Mouse (Mus musculus) olfactory bulb, adult 2 months (tissue): ENCODE results near the gene Zfp12. TPM values are rescaled to one million over a fixed set of nuclear protein-coding genes. Genes with fewer than 3 reads are reported as not detected.

Source experiments
- H3K27ac ChIP-seq: fragments of 200-500 bp; 2 replicates; pipeline ENCODE4 v1.5.1; 2012; ENCODE audit warnings: low read depth, low read length; ENCODE audit not compliant: insufficient read depth
- H3K4me1 ChIP-seq: fragments of 200-500 bp; 2 replicates; pipeline ENCODE4 v1.6.1; 2012; ENCODE audit warnings: low read length; ENCODE audit not compliant: control insufficient read depth, insufficient read depth
- H3K4me3 ChIP-seq: fragments of 200-500 bp; 2 replicates; pipeline ENCODE4 v1.5.1; 2012; ENCODE audit warnings: mild to moderate bottlenecking, low read depth, low read length, moderate library complexity; ENCODE audit not compliant: insufficient read depth
- CTCF ChIP-seq: fragments of 200-500 bp; IDR thresholded peaks from 2 replicates; pipeline ENCODE4 v1.5.1; 2012; ENCODE audit warnings: low read depth, mild to moderate bottlenecking, low read length, moderate library complexity; ENCODE audit not compliant: insufficient read depth
- POLR2A ChIP-seq: fragments of 200-500 bp; IDR thresholded peaks from 2 replicates; pipeline ENCODE4 v1.6.1; 2012; ENCODE audit warnings: mild to moderate bottlenecking, low read depth, low read length, moderate library complexity; ENCODE audit not compliant: insufficient read depth
- WGBS: fragments of 180-500 bp; shearing (Covaris S2); methylation state at CpG from one replicate; pipeline ENCODE4 v1.1.7; 2018; 5-methylcytosine and 5-hydroxymethylcytosine counted together
- polyA plus RNA-seq: library from polyadenylated mRNA; stranded (reverse); fragments of >200 nt; gene quantifications from 2 replicates; pipeline ENCODE4 v1.2.4, GENCODE M21; 2012; ENCODE audit warnings: low replicate concordance; ENCODE audit not compliant: missing spikeins, insufficient read depth, insufficient read length

Gene Zfp12
- polyA plus RNA-seq, 1 experiment = not detected

GRCm38 (mm10) chr5:143294862-143295261 is 59.9 kb downstream of the Zfp12 start:
- Histone ChIP-seq H3K4me3 (no peak overlapping the region), H3K27ac (no peak overlapping the region), H3K4me1 (peaks cover 15% of the 10 kb centered on the region)
- TF ChIP-seq CTCF (no peak), POLR2A (no peak)
- WGBS = 97% methylated on average over 3 of the region's 3 CpGs

- H3K27ac ChIP-seq = no peak overlapping the region
- H3K4me3 ChIP-seq = no peak overlapping the region
- 43% methylated on average over 2 of the region's 2 CpGs for WGBS
- TF ChIP-seq CTCF (no peak), POLR2A (no peak)
- peaks cover 15% of the 10 kb centered on the region for H3K4me1 ChIP-seq
Measured at GRCm38 (mm10) chr5:143295330-143295729, 60.4 kb downstream of the Zfp12 start.

DNA sequence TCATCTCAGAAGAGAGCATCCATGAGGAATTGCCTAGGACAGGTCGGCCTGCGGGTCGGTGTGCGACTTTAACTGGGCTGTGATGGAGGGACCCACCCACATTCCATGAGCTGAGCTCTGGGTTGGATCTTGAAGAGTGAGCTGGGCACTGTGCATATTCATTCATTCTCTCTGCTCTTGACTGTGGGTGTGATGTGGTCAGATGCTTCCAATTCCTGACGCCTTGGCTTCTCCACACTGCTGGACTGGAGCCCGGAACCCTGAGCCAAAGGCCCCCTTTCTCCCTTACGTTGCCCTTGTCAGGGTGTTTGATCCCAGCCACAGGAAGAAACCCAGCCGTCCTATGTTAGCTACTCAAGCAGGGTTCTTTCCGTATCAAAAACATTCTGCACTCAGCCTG is 63.0 kb downstream of the Zfp12 start:
- 76% methylated on average over 9 of the region's 9 CpGs for WGBS
- Histone ChIP-seq H3K27ac (no peak overlapping the region), H3K4me1 (peaks cover 8% of the 10 kb centered on the region), H3K4me3 (no peak overlapping the region)
- TF ChIP-seq POLR2A = no peak
- no peak for TF ChIP-seq CTCF

- H3K4me3 ChIP-seq = no peak overlapping the region
- TF ChIP-seq POLR2A (no peak), CTCF (no peak)
- H3K4me1 ChIP-seq = peaks cover 6% of the 10 kb centered on the region
- no peak overlapping the region for H3K27ac ChIP-seq
- 95% methylated on average over 7 of the region's 7 CpGs for WGBS
Measured at GRCm38 (mm10) chr5:143298391-143298790, 63.4 kb downstream of the Zfp12 start.

Other genes with a start within 250 kb of the Zfp12 start
- not detected in 2 replicates for gene Rnf216, start 122.2 kb upstream of the Zfp12 start, polyA plus RNA-seq
- gene Olfr718-ps1, start 87.6 kb upstream of the Zfp12 start, polyA plus RNA-seq = not detected in 2 replicates
- gene Rbak, start 54.4 kb upstream of the Zfp12 start, polyA plus RNA-seq = not detected in 2 replicates
- not detected in 2 replicates for gene Spdye4b, start 54.1 kb upstream of the Zfp12 start, polyA plus RNA-seq
- gene Spdye4a, start 8.3 kb upstream of the Zfp12 start, polyA plus RNA-seq = not detected in 2 replicates
- not detected in 2 replicates for gene Zfp316, start 34.9 kb downstream of the Zfp12 start, polyA plus RNA-seq
- gene Zfp853, start 58.5 kb downstream of the Zfp12 start, polyA plus RNA-seq = not detected in 2 replicates
- not detected in 2 replicates for gene E130309D02Rik, start 80.2 kb downstream of the Zfp12 start, polyA plus RNA-seq
- not detected in 2 replicates for gene Zdhhc4, start 94.1 kb downstream of the Zfp12 start, polyA plus RNA-seq
- not detected in 2 replicates for gene Grid2ip, start 122.2 kb downstream of the Zfp12 start, polyA plus RNA-seq
- gene Kdelr2, start 168.7 kb downstream of the Zfp12 start, polyA plus RNA-seq = not detected in 2 replicates
- not detected in 2 replicates for gene Daglb, start 229.4 kb downstream of the Zfp12 start, polyA plus RNA-seq